8 mouse cellular contexts compared by ENCODE assay signal in genomic region chr14:21989291-21989913, GRCm38 (mm10). TPM values are rescaled to one million over a fixed set of nuclear protein-coding genes. Genes with fewer than 3 reads are reported as not detected.
DNase-seq lines count a peak whose midpoint lies in the region; ATAC-seq and TF ChIP-seq lines count a peak whose summit lies in the region.

TSS of gene Zfp503 (minus strand) at chr14:21989601.

- H3K36me3 ChIP-seq in E14TG2a.4 (ENCODE audit: insufficient read depth, low read length), result no peaks in the 10 kb centered on the region
- no peaks in the 10 kb centered on the region for H3K36me3 ChIP-seq in forebrain, embryonic 14.5 days (ENCODE audit: control insufficient read depth, insufficient read depth, low read length)
- 0 out of 2 replicates have a peak, but pooled peaks cover 4% of the 10 kb centered on the region for H3K36me3 ChIP-seq in hindbrain, embryonic 11.5 days (ENCODE audit: control insufficient read depth, insufficient read depth, low read length)
- H3K36me3 ChIP-seq in limb, embryonic 14.5 days (ENCODE audit: control insufficient read depth, insufficient read depth, low read length), result peaks cover 21% of the 10 kb centered on the region
- no peaks in the 10 kb centered on the region for H3K36me3 ChIP-seq in midbrain, embryonic 15.5 days (replicated peaks)

- peak within 1 kb of the TSS; percentile 92 for H3K4me2 ChIP-seq in forebrain, embryonic 14.5 days (ENCODE audit: low read length)
- peak within 1 kb of the TSS; percentile 83 for H3K4me2 ChIP-seq in hindbrain, embryonic 11.5 days (replicated peaks; ENCODE audit: low read depth, low read length)
- H3K4me2 ChIP-seq in limb, embryonic 14.5 days (replicated peaks; ENCODE audit: low read depth, low read length, severe bottlenecking), result peak within 1 kb of the TSS; percentile 72
- H3K4me2 ChIP-seq in midbrain, embryonic 15.5 days, result peak within 1 kb of the TSS; percentile 88

- DNase-seq in adrenal gland, adult 18-20 months (ENCODE audit: low spot score in 2 of 2), result peak; percentile 61 to 75
- DNase-seq in forebrain, embryonic 14.5 days (ENCODE audit: low spot score), result peak; percentile 63
- peak; percentile 86 for DNase-seq in hindbrain, embryonic 11.5 days (ENCODE audit: low spot score)
- DNase-seq in limb, embryonic 14.5 days (ENCODE audit: low spot score), result peak; percentile 81
- peak; percentile 24 for DNase-seq in urinary bladder, postnatal 10 days (ENCODE audit: low spot score)
- DNase-seq in frontal cortex, postnatal 36 days (ENCODE audit: low spot score in 2 of 2), result no peak

- peak within 1 kb of the TSS; percentile 50 for H3K9ac ChIP-seq in forebrain, embryonic 14.5 days (ENCODE audit: low read length)
- H3K9ac ChIP-seq in hindbrain, embryonic 11.5 days (ENCODE audit: low read depth, low read length), result peak within 1 kb of the TSS; percentile 69
- peak within 1 kb of the TSS; percentile 95 for H3K9ac ChIP-seq in limb, embryonic 14.5 days (ENCODE audit: low read depth, low read length, severe bottlenecking)
- H3K9ac ChIP-seq in midbrain, embryonic 15.5 days, result peak within 1 kb of the TSS; percentile 38

- no peaks in the 10 kb centered on the region for H3K9me3 ChIP-seq in E14TG2a.4 (ENCODE audit: low read length)
- no peaks in the 10 kb centered on the region for H3K9me3 ChIP-seq in forebrain, embryonic 14.5 days (replicated peaks; ENCODE audit: control insufficient read depth, low read length)
- H3K9me3 ChIP-seq in hindbrain, embryonic 11.5 days (ENCODE audit: control insufficient read depth, low read length), result no peaks in the 10 kb centered on the region
- no peaks in the 10 kb centered on the region for H3K9me3 ChIP-seq in limb, embryonic 14.5 days (ENCODE audit: control insufficient read depth, low read length)
- no peaks in the 10 kb centered on the region for H3K9me3 ChIP-seq in midbrain, embryonic 15.5 days

- peak within 1 kb of the TSS; percentile 77 for H3K27ac ChIP-seq in forebrain, embryonic 14.5 days (ENCODE audit: low read depth, low read length)
- peak within 1 kb of the TSS; percentile 74 for H3K27ac ChIP-seq in hindbrain, embryonic 11.5 days (ENCODE audit: low read depth, low read length)
- peak within 1 kb of the TSS; percentile 85 for H3K27ac ChIP-seq in limb, embryonic 14.5 days (replicated peaks; ENCODE audit: low read depth, low read length)
- H3K27ac ChIP-seq in midbrain, embryonic 15.5 days, result peak within 1 kb of the TSS; percentile 71

- peak within 1 kb of the TSS; percentile 64 for H3K4me3 ChIP-seq in E14TG2a.4 (replicated peaks; ENCODE audit: low read length)
- H3K4me3 ChIP-seq in forebrain, embryonic 14.5 days (ENCODE audit: low read depth, low read length), result peak within 1 kb of the TSS; percentile 66
- peak within 1 kb of the TSS; percentile 94 for H3K4me3 ChIP-seq in hindbrain, embryonic 11.5 days (ENCODE audit: low read depth, low read length)
- H3K4me3 ChIP-seq in limb, embryonic 14.5 days (replicated peaks; ENCODE audit: low read length), result peak within 1 kb of the TSS; percentile 91
- peak within 1 kb of the TSS; percentile 86 for H3K4me3 ChIP-seq in midbrain, embryonic 15.5 days

- TF ChIP-seq CTCF in E14TG2a.4 (conservative IDR thresholded peaks at IDR 0.05; ENCODE audit: low read length), result no peak

- peaks cover 65% of the 10 kb centered on the region for H3K4me1 ChIP-seq in E14TG2a.4 (replicated peaks; ENCODE audit: low read depth, low read length)
- peaks cover 22% of the 10 kb centered on the region for H3K4me1 ChIP-seq in forebrain, embryonic 14.5 days (ENCODE audit: control insufficient read depth, insufficient read depth, low read length)
- H3K4me1 ChIP-seq in hindbrain, embryonic 11.5 days (replicated peaks; ENCODE audit: control insufficient read depth, insufficient read depth, low read length), result peaks cover 8% of the 10 kb centered on the region
- H3K4me1 ChIP-seq in limb, embryonic 14.5 days (ENCODE audit: control insufficient read depth, insufficient read depth, low read length), result peaks cover 21% of the 10 kb centered on the region
- peaks cover 59% of the 10 kb centered on the region for H3K4me1 ChIP-seq in midbrain, embryonic 15.5 days

- TF ChIP-seq POLR2A in limb, embryonic 14.5 days (IDR thresholded peaks at IDR 0.05; ENCODE audit: borderline replicate concordance, extremely low read depth, insufficient read depth, insufficient read length), result 0 out of 2 replicates have a peak, but pooled peaks have one; percentile 26

- no peak for ATAC-seq in forebrain, embryonic 14.5 days
- peak; percentile 15; the same call in 1 of the 2 replicates for ATAC-seq in hindbrain, embryonic 11.5 days (ENCODE audit: low FRiP score)
- no peak for ATAC-seq in limb, embryonic 14.5 days (ENCODE audit: low FRiP score, low read depth)
- ATAC-seq in midbrain, embryonic 15.5 days (replicated peaks), result no peak

- H3K27me3 ChIP-seq in E14TG2a.4 (ENCODE audit: insufficient read depth, low read length), result peaks cover 98% of the 10 kb centered on the region
- peaks cover 77% of the 10 kb centered on the region for H3K27me3 ChIP-seq in forebrain, embryonic 14.5 days (replicated peaks; ENCODE audit: control insufficient read depth, insufficient read depth, low read length)
- H3K27me3 ChIP-seq in hindbrain, embryonic 11.5 days (ENCODE audit: control insufficient read depth, insufficient read depth, low read length), result peaks cover 16% of the 10 kb centered on the region; the same call in 1 of the 2 replicates
- H3K27me3 ChIP-seq in limb, embryonic 14.5 days (ENCODE audit: control insufficient read depth, insufficient read depth, low read length), result peaks cover 34% of the 10 kb centered on the region; the same call in 1 of the 2 replicates
- H3K27me3 ChIP-seq in midbrain, embryonic 15.5 days (replicated peaks), result peaks cover 37% of the 10 kb centered on the region

- under 1% methylated on average over 37 of the region's 37 CpGs for WGBS in forebrain, embryonic 14.5 days
- WGBS in hindbrain, embryonic 11.5 days, result under 1% methylated on average over 37 of the region's 37 CpGs
- WGBS in limb, embryonic 14.5 days, result 1% methylated on average over 37 of the region's 37 CpGs
- WGBS in midbrain, embryonic 15.5 days, result under 1% methylated on average over 36 of the region's 37 CpGs

RNA-seq across cellular contexts. Expression of gene Zfp503, which starts in this region (rescaled TPM):
- 10 to 100 TPM; 21.9 to 25.3 TPM for total RNA-seq in adrenal gland, adult 18-20 months (2021)
- 4.4 and 4.6 TPM in 2 replicates for polyA plus RNA-seq in forebrain, embryonic 14.5 days (2014; fragmentation: Nextera tagmentation; extraction: Ambion mirVana)
- polyA plus RNA-seq in hindbrain, embryonic 11.5 days (2014; fragmentation: Nextera tagmentation; extraction: Ambion mirVana), result 11.8 and 15.4 TPM in 2 replicates
- 45.1 and 73.1 TPM in 2 replicates for polyA plus RNA-seq in limb, embryonic 14.5 days (2012; rRNA removed)
- 15.3 and 17.6 TPM in 2 replicates for polyA plus RNA-seq in limb, embryonic 14.5 days (2014; fragmentation: Nextera tagmentation; extraction: Ambion mirVana)
- polyA plus RNA-seq in midbrain, embryonic 15.5 days (2015; fragmentation: Nextera tagmentation; extraction: Ambion mirVana), result 5.8 and 5.9 TPM in 2 replicates

Comparison
In these comparisons a context has a peak if more than half of its experiments do, and no peak if none do; other contexts are left out.
1. DNase-seq: peak in adrenal gland, adult 18-20 months (2 of 2), forebrain, embryonic 14.5 days (single experiment), hindbrain, embryonic 11.5 days (single experiment), limb, embryonic 14.5 days (single experiment) and urinary bladder, postnatal 10 days (single experiment); none in frontal cortex, postnatal 36 days (0 of 2).
2. H3K9ac ChIP-seq: peak in every context shown above with its lines; median percentile 95 in limb, embryonic 14.5 days; 69 in hindbrain, embryonic 11.5 days; 50 in forebrain, embryonic 14.5 days; 38 in midbrain, embryonic 15.5 days.
3. Peak in every context shown above with its lines, with median percentiles within 50 percentile points of each other: H3K4me3 ChIP-seq, H3K27ac ChIP-seq and H3K4me2 ChIP-seq.